Mouse (Mus musculus): ENCODE measurements around the gene Alkbh4.
"Not testable (repeated sequence)": the region's sequence is repeated elsewhere in the genome, so short reads cannot be mapped to it uniquely, and the experiment has no call there.

The Alkbh4 gene

GRCm38 (mm10) chr5:136135571-136136291 lies at the start of gene Alkbh4, which contains the start of gene Lrwd1:
TSS of gene Alkbh4 (plus strand) at chr5:136136146.
TSS of gene Lrwd1 (minus strand) at chr5:136136074.
- peak; percentile 96 for DNase-seq (ENCODE audit: low read depth, low spot score)

- DNase-seq (ENCODE audit: low read depth, low spot score) = no peak
These were observed 49.7 kb upstream of the Alkbh4 start for GRCm38 (mm10) chr5:136086290-136086689.

GRCm38 (mm10) chr5:136088821-136089575 lies 46.9 kb upstream of the Alkbh4 start:
- DNase-seq (ENCODE audit: low read depth, low spot score) = no peak

GRCm38 (mm10) chr5:136091927-136092326 lies 44.0 kb upstream of the Alkbh4 start:
- DNase-seq (ENCODE audit: low read depth, low spot score) = no peak

GRCm38 (mm10) chr5:136094249-136095010 lies 41.5 kb upstream of the Alkbh4 start:
- DNase-seq (ENCODE audit: low read depth, low spot score) = no peak

GRCm38 (mm10) chr5:136095089-136095488 lies 40.9 kb upstream of the Alkbh4 start:
- DNase-seq (ENCODE audit: low read depth, low spot score) = no peak

GRCm38 (mm10) chr5:136098536-136098935 lies 37.4 kb upstream of the Alkbh4 start:
- no peak for DNase-seq (ENCODE audit: low read depth, low spot score)

GRCm38 (mm10) chr5:136102099-136102820 lies 33.7 kb upstream of the Alkbh4 start:
- DNase-seq (ENCODE audit: low read depth, low spot score) = peak; percentile 89

GRCm38 (mm10) chr5:136104511-136104910 lies 31.4 kb upstream of the Alkbh4 start:
- DNase-seq (ENCODE audit: low read depth, low spot score) = peak; percentile 69

- no peak for DNase-seq (ENCODE audit: low read depth, low spot score)
These were observed 27.5 kb upstream of the Alkbh4 start for GRCm38 (mm10) chr5:136108486-136108885.

GRCm38 (mm10) chr5:136109042-136109441 lies 26.9 kb upstream of the Alkbh4 start:
- no peak for DNase-seq (ENCODE audit: low read depth, low spot score)

GRCm38 (mm10) chr5:136113546-136113945 lies 22.4 kb upstream of the Alkbh4 start:
- DNase-seq (ENCODE audit: low read depth, low spot score) = not testable (repeated sequence)

GRCm38 (mm10) chr5:136115891-136116783 lies 19.8 kb upstream of the Alkbh4 start, which contains the start of gene Polr2j:
TSS of gene Polr2j (plus strand) at chr5:136116631.
- DNase-seq (ENCODE audit: low read depth, low spot score) = peak; percentile 97

- no peak for DNase-seq (ENCODE audit: low read depth, low spot score)
These were observed 19.2 kb upstream of the Alkbh4 start for GRCm38 (mm10) chr5:136116784-136117112.

- DNase-seq (ENCODE audit: low read depth, low spot score) = no peak
These were observed 13.8 kb upstream of the Alkbh4 start for GRCm38 (mm10) chr5:136122165-136122564.

GRCm38 (mm10) chr5:136136292-136136990 lies 495 bp downstream of the Alkbh4 start:
- DNase-seq (ENCODE audit: low read depth, low spot score) = no peak

GRCm38 (mm10) chr5:136137658-136138274 lies 1.8 kb downstream of the Alkbh4 start:
- peak; percentile 69 for DNase-seq (ENCODE audit: low read depth, low spot score)

- DNase-seq (ENCODE audit: low read depth, low spot score) = no peak
These were observed 3.4 kb downstream of the Alkbh4 start for GRCm38 (mm10) chr5:136139393-136139792.

- no peak for DNase-seq (ENCODE audit: low read depth, low spot score)
These were observed 4.1 kb downstream of the Alkbh4 start for GRCm38 (mm10) chr5:136140057-136140482.
